Mouse (Mus musculus): ENCODE results near the gene Panx1. TPM values are rescaled to one million over a fixed set of nuclear protein-coding genes. Genes with fewer than 3 reads are reported as not detected.

The Panx1 gene
- total RNA-seq (2021): 10 to 100 TPM; 31.2 to 39.3 TPM
- long read RNA-seq, experiment 1, full-length matches to known transcripts: 16 of 22 reads
- long read RNA-seq, experiment 1, partial matches to known transcripts: 5 of 22 reads
- long read RNA-seq, experiment 1, other reads (novel, unspliced or antisense): 1 of 22 reads
- long read RNA-seq, experiment 2, full-length matches to known transcripts: 19 of 23 reads
- long read RNA-seq, experiment 2, partial matches to known transcripts: 3 of 23 reads
- long read RNA-seq, experiment 2, other reads (novel, unspliced or antisense): 1 of 23 reads

- intact Hi-C loops (cut with DNase I): no loop called here
- peak; percentile 35 to 41 for DNase-seq
These were observed at the start of gene Panx1 for GRCm38 (mm10) chr9:15045084-15045669. Panx1 (minus strand) TSS chr9:15045478.

- intact Hi-C loops (cut with DNase I): no loop called here
These were observed 23.5 kb upstream of the Panx1 start for GRCm38 (mm10) chr9:15068686-15069295.

GRCm38 (mm10) chr9:15067995-15068685 is 22.9 kb upstream of the Panx1 start:
- no peak for DNase-seq
- intact Hi-C loops (cut with DNase I): no loop called here

More at GRCm38 (mm10) chr9:15068686-15069295, 23.5 kb upstream of the Panx1 start:
- no peak for DNase-seq

- no peak for DNase-seq
These were observed 18.9 kb upstream of the Panx1 start for GRCm38 (mm10) chr9:15064176-15064575.

GRCm38 (mm10) chr9:15060847-15061246 is 15.6 kb upstream of the Panx1 start:
- intact Hi-C loops (cut with DNase I): no loop called here
- DNase-seq: no peak

More at GRCm38 (mm10) chr9:15064176-15064575, 18.9 kb upstream of the Panx1 start:
- intact Hi-C loops (cut with DNase I): no loop called here

GRCm38 (mm10) chr9:15060026-15060425 is 14.7 kb upstream of the Panx1 start:
- intact Hi-C loops (cut with DNase I): no loop called here

GRCm38 (mm10) chr9:15045740-15046139 is 462 bp upstream of the Panx1 start:
- intact Hi-C loops (cut with DNase I): no loop called here
- DNase-seq: no peak

More at GRCm38 (mm10) chr9:15060026-15060425, 14.7 kb upstream of the Panx1 start:
- DNase-seq: no peak

- DNase-seq: no peak
- intact Hi-C loops (cut with DNase I): loop anchor here (5.0 kb wide), 1 partner anchor 63 kb away; no protein-coding TSS in a partner anchor
These were observed 741 bp downstream of the Panx1 start for GRCm38 (mm10) chr9:15044391-15045083.

- intact Hi-C loops (cut with DNase I): loop anchor here (5.0 kb wide), 1 partner anchor 66 kb away; no protein-coding TSS in a partner anchor
- no peak for DNase-seq
These were observed 3.7 kb downstream of the Panx1 start for GRCm38 (mm10) chr9:15041556-15041955.

- intact Hi-C loops (cut with DNase I): loop anchor here (5.0 kb wide), 1 partner anchor 67 kb away; no protein-coding TSS in a partner anchor
- DNase-seq: no peak
These were observed 5.4 kb downstream of the Panx1 start for GRCm38 (mm10) chr9:15039848-15040247.

GRCm38 (mm10) chr9:15037704-15038103 is 7.6 kb downstream of the Panx1 start:
- intact Hi-C loops (cut with DNase I): no loop called here
- no peak for DNase-seq

GRCm38 (mm10) chr9:15037237-15037636 is 8.0 kb downstream of the Panx1 start:
- no peak for DNase-seq
- intact Hi-C loops (cut with DNase I): no loop called here

- intact Hi-C loops (cut with DNase I): no loop called here
- DNase-seq: no peak
These were observed 8.5 kb downstream of the Panx1 start for GRCm38 (mm10) chr9:15036807-15037206.

GRCm38 (mm10) chr9:15036405-15036804 is 8.9 kb downstream of the Panx1 start:
- no peak for DNase-seq
- intact Hi-C loops (cut with DNase I): no loop called here

GRCm38 (mm10) chr9:15035979-15036378 is 9.3 kb downstream of the Panx1 start:
- intact Hi-C loops (cut with DNase I): no loop called here
- no peak for DNase-seq

GRCm38 (mm10) chr9:15034546-15035273 is 10.6 kb downstream of the Panx1 start:
- DNase-seq: peak in 1 of 2 experiments; percentile 21
- intact Hi-C loops (cut with DNase I): no loop called here

- intact Hi-C loops (cut with DNase I): no loop called here
- no peak for DNase-seq
These were observed 11.6 kb downstream of the Panx1 start for GRCm38 (mm10) chr9:15033568-15034160.

GRCm38 (mm10) chr9:15032797-15033196 is 12.5 kb downstream of the Panx1 start:
- intact Hi-C loops (cut with DNase I): no loop called here
- DNase-seq: no peak

- intact Hi-C loops (cut with DNase I): no loop called here
- DNase-seq: peak; percentile 49 to 56
These were observed 14.5 kb downstream of the Panx1 start for GRCm38 (mm10) chr9:15030771-15031170.
